16 mouse cellular contexts compared by ENCODE assay signal in the genomic region with DNA sequence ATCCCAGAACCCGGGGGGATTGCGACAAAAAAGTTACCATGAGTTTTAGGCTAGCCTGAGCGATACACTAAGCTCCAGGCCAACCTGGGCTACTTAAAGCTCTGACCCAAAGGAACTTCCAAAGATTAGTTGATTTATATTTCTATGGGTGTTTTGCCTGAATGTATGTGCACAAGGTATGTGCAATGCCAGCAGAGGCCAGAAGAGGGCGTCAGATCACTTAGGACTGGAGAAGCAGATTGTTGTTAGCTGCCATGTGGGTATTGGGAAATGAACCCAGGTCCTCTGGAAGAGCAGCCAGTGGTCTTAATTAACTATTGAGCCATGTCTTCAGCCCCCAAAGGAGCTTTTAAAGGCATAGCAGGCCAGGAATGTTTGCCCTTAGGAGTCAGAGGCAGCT. TPM values are rescaled to one million over a fixed set of nuclear protein-coding genes. Genes with fewer than 3 reads are reported as not detected.
DNase-seq lines count a peak whose midpoint lies in the region; ATAC-seq and TF ChIP-seq lines count a peak whose summit lies in the region.
"Had no signal": no experiment of that assay in that cellular context is flagged by ENCODE, and none has a peak within 500 bp of the region (broad histone marks: within the 10 kb centered on the region; RNA-seq: fewer than 3 reads in every experiment).

No protein-coding gene starts in this region.

- TF ChIP-seq CTCF in liver, embryonic 14.5 days (IDR thresholded peaks at IDR 0.05; ENCODE audit: low read depth): peak; percentile 58
- TF ChIP-seq CTCF in E14TG2a.4 (conservative IDR thresholded peaks at IDR 0.05; ENCODE audit: low read length): peak; percentile 86
- TF ChIP-seq CTCF in embryonic fibroblast, embryonic 13.5 days (IDR thresholded peaks at IDR 0.05; ENCODE audit: borderline replicate concordance, insufficient read depth, low read length): 0 out of 2 replicates have a peak, but pooled peaks have one; percentile 7

- DNase-seq in cerebellum, postnatal 14 days: peak; percentile 24 to 62
- no peak for DNase-seq in cerebellum, adult 8-10 months
- no peak for DNase-seq in liver, embryonic 14.5 days (ENCODE audit: low read depth in 3 of 3, low spot score in 3 of 3)
- no peak for DNase-seq in liver
- no peak for DNase-seq in ovary, adult 18-20 months (ENCODE audit: low spot score)
- no peak for DNase-seq in left cerebral cortex, adult 9 months (ENCODE audit: low spot score in 2 of 2)
- DNase-seq: embryo, embryonic 11 days; heart, adult 18-20 months; heart, postnatal 14 days; liver, embryonic 13.5 days; right cerebral cortex, adult 18-20 months had no signal

- no peaks in the 10 kb centered on the region for H3K4me1 ChIP-seq in liver, embryonic 14.5 days (replicated peaks; ENCODE audit: control insufficient read depth in 2 of 2, insufficient read depth in 2 of 2, low read length in 1 of 2)
- H3K4me1 ChIP-seq in E14TG2a.4 (replicated peaks; ENCODE audit: low read depth, low read length): peaks cover 72% of the 10 kb centered on the region
- H3K4me1 ChIP-seq in embryonic fibroblast, embryonic 13.5 days (ENCODE audit: control insufficient read depth, insufficient read depth, low read length): no peaks in the 10 kb centered on the region

- TF ChIP-seq EP300 in liver, embryonic 14.5 days (IDR thresholded peaks at IDR 0.05; ENCODE audit: low read depth): no peak

- H3K9ac ChIP-seq in liver, embryonic 14.5 days (replicated peaks): no peak overlapping the region
- H3K9ac ChIP-seq: liver, embryonic 13.5 days; neural tube, embryonic 13.5 days had no signal

- H3K36me3 ChIP-seq in liver, embryonic 14.5 days (replicated peaks; ENCODE audit: control insufficient read depth, insufficient read depth, low read depth): no peaks in the 10 kb centered on the region
- H3K36me3 ChIP-seq in E14TG2a.4 (ENCODE audit: insufficient read depth, low read length): no peaks in the 10 kb centered on the region
- H3K36me3 ChIP-seq: liver, embryonic 13.5 days; neural tube, embryonic 13.5 days had no signal

- H3K4me3 ChIP-seq in liver, embryonic 14.5 days (ENCODE audit: insufficient read depth in 1 of 2, low read depth in 2 of 2, low read length in 2 of 2): no peak overlapping the region
- no peak overlapping the region for H3K4me3 ChIP-seq in E14TG2a.4 (replicated peaks; ENCODE audit: low read length)
- H3K4me3 ChIP-seq in embryonic fibroblast, embryonic 13.5 days (ENCODE audit: insufficient read depth, low read length): no peak overlapping the region
- H3K4me3 ChIP-seq: liver, embryonic 13.5 days; neural tube, embryonic 13.5 days had no signal

- WGBS in liver, embryonic 14.5 days (ENCODE audit: insufficient replicate concordance): 67% methylated on average over 4 of the region's 4 CpGs

- H3K4me2 ChIP-seq in liver, embryonic 14.5 days (ENCODE audit: low read depth): no peak overlapping the region
- H3K4me2 ChIP-seq: liver, embryonic 13.5 days; neural tube, embryonic 13.5 days had no signal

- no peaks in the 10 kb centered on the region for H3K9me3 ChIP-seq in liver, embryonic 14.5 days (ENCODE audit: control insufficient read depth, low read length)
- 0 out of 2 replicates have a peak, but pooled peaks cover 3% of the 10 kb centered on the region for H3K9me3 ChIP-seq in E14TG2a.4 (ENCODE audit: low read length)
- H3K9me3 ChIP-seq: neural tube, embryonic 13.5 days had no signal

- H3K27ac ChIP-seq in liver, embryonic 14.5 days: no peak overlapping the region
- H3K27ac ChIP-seq in embryonic fibroblast, embryonic 13.5 days (ENCODE audit: insufficient read depth, low read length): no peak overlapping the region
- H3K27ac ChIP-seq: liver, embryonic 13.5 days; neural tube, embryonic 13.5 days had no signal

- TF ChIP-seq POLR2A in embryonic fibroblast, embryonic 13.5 days (IDR thresholded peaks at IDR 0.05; ENCODE audit: low read depth, low read length): no peak

- H3K27me3 ChIP-seq in liver, embryonic 14.5 days (ENCODE audit: control insufficient read depth, insufficient read depth, low read length): peaks cover 44% of the 10 kb centered on the region
- peaks cover 77% of the 10 kb centered on the region for H3K27me3 ChIP-seq in E14TG2a.4 (ENCODE audit: insufficient read depth, low read length)

- no peak for ATAC-seq in liver, embryonic 14.5 days (ENCODE audit: insufficient read depth)
- ATAC-seq: inflammation-experienced regulatory T-cells, adult 6 months; midbrain, embryonic 16.5 days had no signal

RNA-seq across cellular contexts. Expression of a gene that starts 8.9 kb away (rescaled TPM):
- polyA plus RNA-seq in liver, embryonic 14.5 days (2012; rRNA removed): 0.42 and 0.60 TPM in 2 replicates
- 0.10 and 0.24 TPM in 2 replicates for polyA plus RNA-seq in liver, embryonic 14.5 days (2014; fragmentation: Nextera tagmentation; extraction: Ambion mirVana)
- 0.55 and 1.4 TPM in 2 replicates for polyA plus RNA-seq in embryonic fibroblast, embryonic 13.5 days (2011; ENCODE audit: insufficient read length, low read depth, missing spikeins)

RNA-seq across cellular contexts. Expression of a gene that starts 11.2 kb away (rescaled TPM):
- polyA plus RNA-seq in liver, embryonic 14.5 days (2012; rRNA removed): 0.97 and 1.00 TPM in 2 replicates
- polyA plus RNA-seq in liver, embryonic 14.5 days (2014; fragmentation: Nextera tagmentation; extraction: Ambion mirVana): 0.76 and 1.2 TPM in 2 replicates
- 8.0 and 8.1 TPM in 2 replicates for polyA plus RNA-seq in embryonic fibroblast, embryonic 13.5 days (2011; ENCODE audit: insufficient read length, low read depth, missing spikeins)

RNA-seq across cellular contexts. Expression of a gene that starts 40.2 kb away (rescaled TPM):
- polyA plus RNA-seq in liver, embryonic 14.5 days (2012; rRNA removed): 8.8 and 10.1 TPM in 2 replicates
- polyA plus RNA-seq in liver, embryonic 14.5 days (2014; fragmentation: Nextera tagmentation; extraction: Ambion mirVana): 4.0 and 5.2 TPM in 2 replicates
- 11.0 and 11.9 TPM in 2 replicates for polyA plus RNA-seq in embryonic fibroblast, embryonic 13.5 days (2011; ENCODE audit: insufficient read length, low read depth, missing spikeins)

Comparison
In these comparisons a context has a peak if more than half of its experiments do, and no peak if none do; other contexts are left out.
1. DNase-seq: peak in cerebellum, postnatal 14 days (2 of 2); none in cerebellum, adult 8-10 months (single experiment), liver, embryonic 14.5 days (0 of 3), liver (single experiment), ovary, adult 18-20 months (single experiment) and left cerebral cortex, adult 9 months (0 of 2).
2. CTCF ChIP-seq: peak in every context shown above with its lines; median percentile 86 in E14TG2a.4; 58 in liver, embryonic 14.5 days; 7 in embryonic fibroblast, embryonic 13.5 days.